Mouse (Mus musculus): ENCODE results near the gene Rxfp2. TPM values are rescaled to one million over a fixed set of nuclear protein-coding genes. Genes with fewer than 3 reads are reported as not detected.

Gene Rxfp2
- polyA plus RNA-seq, 1 experiment from 2014 or later, result 0.68 TPM

DNA sequence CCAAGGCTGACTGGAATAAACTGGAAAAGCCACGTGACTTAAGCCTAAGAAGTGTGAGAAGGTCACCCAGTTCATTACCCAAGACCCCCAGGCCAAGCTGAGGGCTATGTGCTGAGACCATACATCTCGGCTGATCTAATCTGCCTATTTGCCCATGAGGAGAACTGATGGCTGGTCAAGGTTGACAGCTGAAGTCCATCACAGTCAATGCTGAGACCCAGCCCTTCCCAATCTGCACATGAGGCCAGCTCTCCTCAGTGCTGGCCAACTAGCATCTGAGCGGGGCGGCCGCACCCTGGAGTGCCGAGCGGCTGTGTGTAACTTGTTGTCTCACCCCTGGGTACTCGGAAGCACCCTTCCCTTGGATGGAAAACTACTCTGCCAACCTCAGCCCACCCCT is 17.8 kb downstream of the Rxfp2 start:
- no peaks in the 10 kb centered on the region for H3K27me3 ChIP-seq (ENCODE audit: insufficient read depth, low read length)
- no peaks in the 10 kb centered on the region for H3K9me3 ChIP-seq (ENCODE audit: low read depth, low read length)
- H3K4me2 ChIP-seq, result no peak overlapping the region
- H3K4me1 ChIP-seq (ENCODE audit: insufficient read depth), result no peaks in the 10 kb centered on the region
- no peak overlapping the region for H3K9ac ChIP-seq
- no peak for DNase-seq
- WGBS, result 73% methylated on average over 8 of the region's 8 CpGs
- H3K27ac ChIP-seq (ENCODE audit: low read depth), result no peak overlapping the region
- no peak for TF ChIP-seq CTCF (IDR thresholded peaks at IDR 0.05; ENCODE audit: low read depth)
- no peaks in the 10 kb centered on the region for H3K36me3 ChIP-seq (ENCODE audit: insufficient read depth)
- no peak overlapping the region for H3K4me3 ChIP-seq (ENCODE audit: low read depth, low read length)
- no peak for ATAC-seq (ENCODE audit: insufficient read depth)

DNA sequence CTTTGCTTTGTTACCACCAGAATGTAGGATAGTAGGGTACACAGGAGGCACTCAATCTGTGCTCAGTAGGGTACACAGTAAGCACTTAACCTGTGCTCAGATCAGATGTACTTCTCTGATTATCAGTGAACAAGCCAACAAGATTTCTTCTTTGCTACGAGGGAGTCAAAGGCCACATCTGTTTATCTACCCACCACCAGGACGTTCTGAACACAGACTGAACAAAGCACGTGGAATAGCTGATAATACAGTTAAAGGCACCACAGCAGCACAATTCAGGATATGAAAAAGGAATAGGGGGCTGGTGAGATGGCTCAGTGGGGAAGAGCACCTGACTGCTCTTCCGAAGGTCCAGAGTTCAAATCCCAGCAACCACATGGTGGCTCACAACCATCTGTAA is 18.4 kb downstream of the Rxfp2 start:
- H3K9ac ChIP-seq, result no peak overlapping the region
- no peaks in the 10 kb centered on the region for H3K4me1 ChIP-seq (ENCODE audit: insufficient read depth)
- no peak for TF ChIP-seq CTCF (IDR thresholded peaks at IDR 0.05; ENCODE audit: low read depth)
- ATAC-seq (ENCODE audit: insufficient read depth) (no peak), DNase-seq (no peak)
- no peaks in the 10 kb centered on the region for H3K27me3 ChIP-seq (ENCODE audit: insufficient read depth, low read length)
- H3K4me2 ChIP-seq, result no peak overlapping the region
- H3K9me3 ChIP-seq (ENCODE audit: low read depth, low read length), result no peaks in the 10 kb centered on the region
- WGBS, result 32% methylated on average over 4 of the region's 4 CpGs
- no peaks in the 10 kb centered on the region for H3K36me3 ChIP-seq (ENCODE audit: insufficient read depth)
- H3K27ac ChIP-seq (ENCODE audit: low read depth), result no peak overlapping the region
- H3K4me3 ChIP-seq (ENCODE audit: low read depth, low read length), result no peak overlapping the region

DNA sequence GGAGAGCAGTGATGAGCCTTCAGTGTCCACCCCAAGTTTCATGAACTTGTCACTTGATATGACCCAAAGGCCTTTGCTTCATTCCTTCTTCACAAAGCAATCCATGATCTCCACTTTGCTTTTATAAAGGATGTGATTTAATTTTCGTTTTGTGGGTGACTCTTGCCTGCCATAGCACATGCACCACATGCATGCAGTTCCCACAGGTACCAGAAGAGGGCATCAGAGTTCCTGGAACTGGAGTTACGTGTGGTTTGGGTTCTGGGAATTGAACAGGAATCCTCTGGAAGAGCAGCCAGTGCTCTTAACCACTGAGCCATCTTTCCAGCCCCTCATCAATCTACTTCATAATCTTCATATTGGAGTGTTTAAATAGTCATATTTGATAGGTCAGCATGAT is 26.1 kb downstream of the Rxfp2 start:
- ATAC-seq (ENCODE audit: insufficient read depth) (no peak), DNase-seq (no peak)
- 69% methylated on average over 2 of the region's 2 CpGs for WGBS
- no peaks in the 10 kb centered on the region for H3K9me3 ChIP-seq (ENCODE audit: low read depth, low read length)
- no peak overlapping the region for H3K9ac ChIP-seq
- no peaks in the 10 kb centered on the region for H3K27me3 ChIP-seq (ENCODE audit: insufficient read depth, low read length)
- no peak overlapping the region for H3K27ac ChIP-seq (ENCODE audit: low read depth)
- no peak overlapping the region for H3K4me3 ChIP-seq (ENCODE audit: low read depth, low read length)
- no peak overlapping the region for H3K4me2 ChIP-seq
- peak; percentile 23 for TF ChIP-seq CTCF (IDR thresholded peaks at IDR 0.05; ENCODE audit: low read depth)
- H3K4me1 ChIP-seq (ENCODE audit: insufficient read depth), result no peaks in the 10 kb centered on the region
- H3K36me3 ChIP-seq (ENCODE audit: insufficient read depth), result no peaks in the 10 kb centered on the region

DNA sequence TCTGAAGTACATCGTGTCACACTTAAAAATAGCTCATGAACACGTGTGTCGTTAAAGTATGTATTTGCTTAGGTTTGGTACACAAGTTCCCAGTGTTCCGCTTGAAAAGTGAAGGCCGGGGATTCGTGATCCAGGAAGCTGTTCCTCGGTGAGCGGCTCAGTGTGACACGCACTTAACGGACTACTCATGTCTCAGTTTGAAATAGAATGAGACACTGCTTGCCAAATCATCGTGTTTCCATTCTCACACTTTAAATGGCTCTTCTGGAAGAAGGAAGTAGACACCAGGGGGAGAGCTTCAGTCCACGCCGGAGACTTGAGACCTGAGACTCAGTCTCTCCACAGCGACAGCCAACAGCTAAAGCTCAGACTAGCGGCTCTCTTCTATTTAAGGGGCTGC is 28.0 kb downstream of the Rxfp2 start:
- no peaks in the 10 kb centered on the region for H3K36me3 ChIP-seq (ENCODE audit: insufficient read depth)
- H3K27ac ChIP-seq (ENCODE audit: low read depth), result no peak overlapping the region
- no peak overlapping the region for H3K4me2 ChIP-seq
- H3K9ac ChIP-seq, result no peak overlapping the region
- no peaks in the 10 kb centered on the region for H3K9me3 ChIP-seq (ENCODE audit: low read depth, low read length)
- ATAC-seq (ENCODE audit: insufficient read depth), result no peak
- no peak for TF ChIP-seq CTCF (IDR thresholded peaks at IDR 0.05; ENCODE audit: low read depth)
- WGBS, result 67% methylated on average over 15 of the region's 15 CpGs
- no peaks in the 10 kb centered on the region for H3K4me1 ChIP-seq (ENCODE audit: insufficient read depth)
- H3K27me3 ChIP-seq (ENCODE audit: insufficient read depth, low read length), result no peaks in the 10 kb centered on the region
- H3K4me3 ChIP-seq (ENCODE audit: low read depth, low read length), result no peak overlapping the region
- no peak for DNase-seq

DNA sequence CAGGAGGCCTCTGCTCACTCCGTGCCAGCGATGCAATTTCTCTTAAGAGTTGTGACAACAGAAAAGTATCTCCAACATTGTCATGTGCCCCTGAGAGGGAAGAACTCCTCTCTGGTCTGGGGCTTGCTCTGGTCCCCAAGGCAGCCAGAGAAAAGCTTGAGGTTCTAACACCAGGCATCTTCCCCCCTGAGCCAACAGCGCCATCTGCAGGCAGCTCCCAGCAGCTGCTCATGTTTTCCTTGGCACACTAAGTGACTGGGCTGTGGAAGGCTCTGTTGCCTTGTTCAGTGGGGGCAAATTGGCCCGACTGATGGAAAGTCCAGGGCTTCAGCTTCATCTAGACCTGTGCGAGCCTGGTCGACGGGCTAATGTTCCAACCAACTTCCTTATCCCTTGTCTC is 31.5 kb downstream of the Rxfp2 start:
- DNase-seq (peak; percentile 34), ATAC-seq (ENCODE audit: insufficient read depth) (no peak)
- H3K27ac ChIP-seq (ENCODE audit: low read depth), result no peak overlapping the region

GRCm38 (mm10) chr5:150051828-150052227 is 33.4 kb downstream of the Rxfp2 start:
- 55% methylated on average over 5 of the region's 5 CpGs for WGBS
- no peak overlapping the region for H3K9ac ChIP-seq
- no peak overlapping the region for H3K4me2 ChIP-seq
- H3K4me3 ChIP-seq (ENCODE audit: low read depth, low read length), result no peak overlapping the region
- ATAC-seq (ENCODE audit: insufficient read depth) (no peak), DNase-seq (peak; percentile 67)
- no peaks in the 10 kb centered on the region for H3K9me3 ChIP-seq (ENCODE audit: low read depth, low read length)
- no peaks in the 10 kb centered on the region for H3K36me3 ChIP-seq (ENCODE audit: insufficient read depth)
- TF ChIP-seq CTCF (IDR thresholded peaks at IDR 0.05; ENCODE audit: low read depth), result peak; percentile 62
- no peaks in the 10 kb centered on the region for H3K4me1 ChIP-seq (ENCODE audit: insufficient read depth)
- no peaks in the 10 kb centered on the region for H3K27me3 ChIP-seq (ENCODE audit: insufficient read depth, low read length)
- H3K27ac ChIP-seq (ENCODE audit: low read depth), result no peak overlapping the region

More for the DNA sequence above, 31.5 kb downstream of the Rxfp2 start:
- H3K36me3 ChIP-seq (ENCODE audit: insufficient read depth), result no peaks in the 10 kb centered on the region
- no peaks in the 10 kb centered on the region for H3K4me1 ChIP-seq (ENCODE audit: insufficient read depth)
- WGBS, result 54% methylated on average over 7 of the region's 7 CpGs
- H3K4me3 ChIP-seq (ENCODE audit: low read depth, low read length), result no peak overlapping the region
- H3K4me2 ChIP-seq, result no peak overlapping the region
- no peaks in the 10 kb centered on the region for H3K27me3 ChIP-seq (ENCODE audit: insufficient read depth, low read length)
- no peaks in the 10 kb centered on the region for H3K9me3 ChIP-seq (ENCODE audit: low read depth, low read length)
- H3K9ac ChIP-seq, result no peak overlapping the region
- TF ChIP-seq CTCF (IDR thresholded peaks at IDR 0.05; ENCODE audit: low read depth), result peak; percentile 60

- WGBS, result 82% methylated on average over 4 of the region's 4 CpGs
- no peaks in the 10 kb centered on the region for H3K36me3 ChIP-seq (ENCODE audit: insufficient read depth)
- no peaks in the 10 kb centered on the region for H3K4me1 ChIP-seq (ENCODE audit: insufficient read depth)
- TF ChIP-seq CTCF (IDR thresholded peaks at IDR 0.05; ENCODE audit: low read depth), result no peak
- DNase-seq, result no peak
- ATAC-seq (ENCODE audit: insufficient read depth), result no peak
- no peak overlapping the region for H3K9ac ChIP-seq
- no peaks in the 10 kb centered on the region for H3K27me3 ChIP-seq (ENCODE audit: insufficient read depth, low read length)
- no peaks in the 10 kb centered on the region for H3K9me3 ChIP-seq (ENCODE audit: low read depth, low read length)
- H3K4me3 ChIP-seq (ENCODE audit: low read depth, low read length), result no peak overlapping the region
- H3K27ac ChIP-seq (ENCODE audit: low read depth), result no peak overlapping the region
- no peak overlapping the region for H3K4me2 ChIP-seq
Observed at GRCm38 (mm10) chr5:150053294-150053693, 34.8 kb downstream of the Rxfp2 start.

DNA sequence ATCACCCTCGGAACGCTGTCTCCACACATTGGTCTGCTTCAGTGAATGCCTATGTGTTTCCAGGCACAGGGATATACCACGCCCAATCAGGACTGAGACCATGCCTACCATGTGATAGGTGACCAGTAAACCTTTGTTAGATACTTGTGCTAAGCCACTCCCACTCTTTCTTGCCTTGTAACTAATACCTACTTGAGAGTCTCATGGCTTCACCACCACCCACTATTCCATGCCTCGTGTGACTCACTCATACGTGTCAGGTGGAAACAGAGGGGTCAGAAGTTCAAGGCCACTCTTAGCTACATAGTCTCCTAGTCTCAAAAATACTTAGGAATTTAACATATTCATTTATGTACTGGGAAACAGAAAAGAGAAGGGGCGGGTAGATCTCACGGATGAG is 35.5 kb downstream of the Rxfp2 start:
- ATAC-seq (ENCODE audit: insufficient read depth), result no peak
- no peak for DNase-seq
- 77% methylated on average over 7 of the region's 7 CpGs for WGBS

More for the DNA sequence above, 35.5 kb downstream of the Rxfp2 start:
- H3K27ac ChIP-seq (ENCODE audit: low read depth), result no peak overlapping the region
- no peaks in the 10 kb centered on the region for H3K36me3 ChIP-seq (ENCODE audit: insufficient read depth)
- H3K4me1 ChIP-seq (ENCODE audit: insufficient read depth), result no peaks in the 10 kb centered on the region
- H3K9ac ChIP-seq, result no peak overlapping the region
- TF ChIP-seq CTCF (IDR thresholded peaks at IDR 0.05; ENCODE audit: low read depth), result no peak
- no peaks in the 10 kb centered on the region for H3K9me3 ChIP-seq (ENCODE audit: low read depth, low read length)
- no peak overlapping the region for H3K4me2 ChIP-seq
- no peak overlapping the region for H3K4me3 ChIP-seq (ENCODE audit: low read depth, low read length)
- no peaks in the 10 kb centered on the region for H3K27me3 ChIP-seq (ENCODE audit: insufficient read depth, low read length)
